Mouse (Mus musculus): ENCODE results near the gene Pigl.

GRCm38 (mm10) chr11:62550227-62550685, 92.0 kb downstream of the Pigl start:
- TF ChIP-seq POLR2A (IDR thresholded peaks at IDR 0.05; ENCODE audit: low read depth, low read length) = no peak
- TF ChIP-seq CTCF (IDR thresholded peaks at IDR 0.05; ENCODE audit: extremely low read depth, insufficient read length, insufficient replicate concordance, low read depth, low read length) = no peak
